Mouse (Mus musculus): ENCODE measurements around the gene E2f3. TPM values are rescaled to one million over a fixed set of nuclear protein-coding genes. Genes with fewer than 3 reads are reported as not detected.

Gene E2f3
- total RNA-seq, 4 experiments from 2014 or later, result 11.1 to 16.3 (median 12.9) TPM

DNA sequence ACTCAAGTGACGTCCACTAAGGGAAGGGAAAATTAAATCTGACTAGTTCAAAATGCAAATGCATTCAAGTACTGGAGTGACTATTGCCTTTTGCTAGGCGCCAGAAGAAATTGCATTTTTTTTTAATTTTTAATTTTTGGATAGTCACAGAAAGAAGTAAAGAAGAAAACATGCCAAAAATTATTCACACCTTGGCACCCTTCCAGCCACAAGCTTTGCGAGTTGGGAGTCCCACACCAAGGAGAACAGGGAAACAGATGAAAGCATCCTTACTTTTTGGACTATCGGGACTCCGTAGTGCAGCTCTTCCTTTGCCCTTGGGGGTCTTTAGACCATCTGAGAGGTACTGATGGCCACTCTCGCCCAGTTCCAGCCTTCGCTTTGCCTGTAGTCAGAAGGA is 66.0 kb downstream of the E2f3 start:
- no peak for DNase-seq (ENCODE audit: low spot score in 2 of 2)

DNA sequence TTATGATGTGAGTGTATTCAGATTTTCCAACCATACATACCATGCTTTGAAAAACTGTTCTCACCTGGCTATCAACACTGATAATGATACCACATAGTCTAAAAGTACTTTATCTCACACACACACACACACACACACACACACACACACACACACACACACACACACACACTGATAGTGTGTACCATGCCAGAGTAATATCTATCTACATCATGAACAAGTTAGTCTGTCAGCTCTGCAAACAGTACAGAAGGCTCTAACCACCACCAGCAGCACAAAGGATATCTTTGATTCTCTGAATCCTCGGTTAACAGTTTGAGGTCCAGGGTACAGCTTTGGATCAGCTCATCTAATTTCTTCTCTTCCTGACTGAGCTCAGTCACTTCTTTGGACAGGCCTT is 69.3 kb downstream of the E2f3 start:
- DNase-seq (ENCODE audit: low spot score in 2 of 2), result no peak

DNA sequence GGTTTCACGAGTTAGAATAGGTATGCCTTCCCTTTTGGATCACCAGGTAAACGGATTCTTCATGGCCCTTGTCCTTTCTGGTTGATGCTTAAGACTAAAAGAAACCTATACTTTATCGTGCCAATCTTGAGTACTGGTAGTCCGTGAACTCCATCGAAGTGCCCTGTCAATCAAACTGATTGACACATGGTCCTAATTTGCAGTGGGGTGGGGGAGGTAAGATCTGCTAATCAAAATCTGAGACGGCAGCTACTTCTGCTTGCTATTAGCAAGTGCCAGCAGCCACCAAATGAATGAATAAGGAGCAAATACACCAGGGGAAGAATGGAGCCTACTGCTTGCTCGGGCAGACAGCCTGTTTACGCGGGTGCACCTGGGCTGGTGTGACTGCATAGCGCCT is 72.3 kb downstream of the E2f3 start:
- no peak for DNase-seq (ENCODE audit: low spot score in 2 of 2)

DNA sequence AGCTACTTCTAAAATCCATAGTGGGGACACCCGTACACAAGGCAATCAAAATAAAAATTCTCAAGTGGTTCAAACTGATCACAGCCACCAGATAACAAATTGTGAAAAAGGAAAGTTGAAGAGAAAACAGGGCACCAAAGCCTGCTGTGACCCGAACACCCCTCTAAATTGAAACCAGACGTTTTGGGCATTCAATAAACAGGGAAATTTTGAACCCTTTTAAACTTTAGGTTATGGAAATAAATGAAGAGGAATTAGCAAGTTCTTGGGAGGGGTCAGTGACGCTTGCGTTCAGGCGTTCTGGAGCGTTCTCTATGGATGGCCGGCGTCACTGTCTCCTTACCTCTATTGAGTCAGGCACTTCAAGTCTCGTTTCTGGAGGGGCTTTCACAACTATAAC is 72.8 kb downstream of the E2f3 start:
- DNase-seq (ENCODE audit: low spot score in 2 of 2), result no peak

DNA sequence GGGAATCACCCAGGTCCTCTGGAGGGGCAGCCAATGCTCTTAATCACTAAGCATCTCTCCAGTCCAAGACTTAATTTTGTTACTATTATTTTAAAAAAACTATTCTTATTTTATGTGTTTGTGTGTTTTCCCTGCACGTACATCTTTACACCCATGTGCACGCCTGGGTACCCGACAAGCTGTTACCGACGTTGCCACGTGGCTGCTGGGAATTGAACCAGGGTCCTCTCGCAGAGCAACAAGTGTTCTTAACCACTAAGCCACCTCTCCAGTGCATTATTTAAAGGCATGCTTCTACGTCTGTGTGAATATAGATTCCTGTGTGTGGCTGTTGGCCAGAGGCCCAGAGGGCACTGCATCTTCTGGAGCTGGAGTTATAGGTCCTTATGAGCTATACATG is 73.6 kb downstream of the E2f3 start:
- no peak for DNase-seq (ENCODE audit: low spot score in 2 of 2)

DNA sequence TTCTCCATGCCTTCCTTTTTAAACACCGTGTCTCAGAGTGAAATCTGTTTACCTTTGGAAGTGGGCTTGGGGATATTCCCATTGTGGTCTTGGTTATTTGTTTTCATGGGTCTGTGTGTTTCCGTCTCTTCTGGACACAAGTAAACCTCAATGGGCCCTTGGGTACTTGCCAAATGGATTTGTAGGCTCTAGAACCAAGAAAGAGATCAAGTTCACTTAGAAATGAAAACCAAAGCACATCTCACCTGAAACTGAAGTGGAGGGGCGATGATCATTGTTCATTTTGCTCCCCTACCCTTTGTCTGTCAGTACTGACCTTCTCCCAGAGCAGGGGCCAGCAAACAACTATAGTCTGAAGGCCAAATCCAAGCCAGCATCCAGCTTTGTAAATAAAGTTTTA is 74.7 kb downstream of the E2f3 start:
- DNase-seq (ENCODE audit: low spot score in 2 of 2), result no peak

DNA sequence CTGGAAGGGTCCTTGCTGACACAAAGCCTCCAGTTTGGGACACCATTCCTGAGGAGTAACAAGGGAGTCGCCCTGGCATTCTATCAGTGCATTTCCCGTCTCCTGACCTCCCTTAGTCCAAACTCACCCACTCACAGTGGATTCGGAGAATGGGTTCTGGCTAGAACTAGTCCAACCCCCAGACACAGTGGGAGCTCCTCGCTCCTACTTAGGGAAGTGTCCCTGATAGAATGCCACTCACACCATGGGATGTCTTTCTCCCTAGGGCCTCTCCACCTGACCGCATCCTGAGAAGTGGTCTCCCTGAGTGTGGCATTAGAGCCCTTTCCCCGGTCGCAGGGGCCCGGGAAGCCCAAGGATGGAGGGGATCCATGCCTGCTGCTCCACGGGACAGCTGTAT is 77.4 kb downstream of the E2f3 start:
- no peak for DNase-seq (ENCODE audit: low spot score in 2 of 2)

DNA sequence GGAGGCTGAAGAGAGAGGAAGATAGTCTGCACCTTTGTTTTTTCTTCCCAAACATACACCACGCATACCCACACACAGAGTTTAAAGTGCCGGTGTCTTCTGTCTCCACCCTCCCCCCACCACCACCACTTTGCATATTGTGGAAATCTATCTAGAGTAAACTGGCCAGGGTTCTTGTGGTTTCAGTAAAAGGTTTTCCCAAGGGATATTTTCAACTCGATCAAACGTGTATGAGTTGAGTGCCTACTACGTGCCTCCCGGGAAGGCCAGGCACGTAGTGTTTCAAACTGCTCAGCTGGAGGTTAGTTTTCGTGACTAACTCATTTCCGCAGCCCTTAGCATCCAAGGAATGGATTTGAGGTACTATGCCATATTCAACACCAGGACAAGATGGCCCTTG is 77.9 kb downstream of the E2f3 start:
- DNase-seq (ENCODE audit: low spot score in 2 of 2), result no peak

DNA sequence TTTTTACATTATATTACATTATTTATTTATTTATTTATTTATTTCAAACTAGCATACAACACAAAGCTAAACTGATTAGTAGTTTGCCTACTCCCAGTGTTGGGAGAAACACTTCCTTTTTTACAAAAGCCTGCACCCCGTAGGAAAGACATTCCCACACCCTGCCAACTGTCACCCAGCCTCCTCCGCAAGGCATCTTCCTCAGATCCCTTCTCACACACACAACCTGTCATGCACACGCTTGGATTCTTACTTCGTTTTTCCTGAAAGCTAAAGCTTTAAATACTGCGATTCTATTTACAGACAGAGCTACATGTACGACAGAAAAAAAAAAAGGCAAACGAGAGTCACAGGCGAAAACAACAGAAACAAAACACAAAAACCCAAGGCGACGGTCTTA is 79.1 kb downstream of the E2f3 start:
- no peak for DNase-seq (ENCODE audit: low spot score in 2 of 2)

DNA sequence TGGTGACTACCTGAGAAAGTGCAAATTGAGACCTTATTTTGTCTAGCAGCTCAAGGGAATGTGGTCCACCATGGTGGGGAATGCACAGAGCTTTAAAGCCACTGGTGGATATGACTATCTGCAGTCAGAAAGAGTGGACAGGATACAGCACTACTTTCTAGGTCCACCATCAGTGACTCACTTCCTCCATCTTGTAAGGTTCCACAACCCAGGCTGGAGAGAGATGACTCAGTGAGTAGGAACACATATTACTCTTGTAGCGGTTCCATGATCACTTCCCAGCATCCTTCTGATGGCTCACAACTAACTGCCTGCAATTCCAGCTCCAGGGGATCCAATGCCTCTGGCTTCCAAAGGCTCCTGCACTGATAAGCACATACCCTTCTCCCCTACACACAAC is 82.5 kb downstream of the E2f3 start:
- no peak for DNase-seq (ENCODE audit: low spot score in 2 of 2)

DNA sequence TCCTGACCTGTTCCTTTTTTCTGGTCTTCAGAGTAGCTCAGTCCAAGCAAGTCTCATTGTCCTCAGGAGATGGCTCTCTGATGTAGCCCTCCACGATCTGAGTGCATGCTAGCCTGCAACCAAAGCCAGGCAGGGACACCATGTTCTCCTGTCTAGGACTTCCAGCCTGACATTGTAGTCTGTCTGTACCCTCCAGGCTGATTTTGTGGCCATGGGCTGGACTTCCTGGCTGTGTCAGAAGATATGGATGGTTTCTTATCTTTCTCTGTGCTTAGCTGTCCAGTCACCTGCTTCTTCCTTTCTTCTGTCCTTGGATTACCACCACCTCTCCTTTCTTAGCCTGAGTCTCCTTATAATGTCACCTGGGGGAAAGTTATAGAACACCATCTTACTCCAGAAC is 83.2 kb downstream of the E2f3 start:
- DNase-seq (ENCODE audit: low spot score in 2 of 2), result no peak

DNA sequence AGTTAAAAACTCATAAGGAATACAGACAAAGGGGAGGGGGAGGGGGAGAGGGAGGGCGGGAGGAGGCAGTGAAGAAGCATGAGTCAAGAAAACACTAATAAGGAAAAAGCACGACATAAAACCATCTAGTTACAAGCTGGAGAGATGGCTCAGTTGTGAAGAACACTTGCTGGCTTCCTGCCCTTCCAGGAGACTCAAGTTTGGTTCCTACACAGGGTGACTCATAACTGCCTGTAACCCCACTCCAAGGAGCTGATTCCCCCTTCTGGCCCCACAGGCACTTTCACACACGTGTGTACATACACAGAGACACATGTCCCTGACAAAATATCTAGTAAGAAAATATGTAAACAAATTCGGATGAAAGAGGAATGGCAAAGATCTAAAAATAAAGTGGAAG is 84.2 kb downstream of the E2f3 start:
- DNase-seq (ENCODE audit: low spot score in 2 of 2), result no peak

DNA sequence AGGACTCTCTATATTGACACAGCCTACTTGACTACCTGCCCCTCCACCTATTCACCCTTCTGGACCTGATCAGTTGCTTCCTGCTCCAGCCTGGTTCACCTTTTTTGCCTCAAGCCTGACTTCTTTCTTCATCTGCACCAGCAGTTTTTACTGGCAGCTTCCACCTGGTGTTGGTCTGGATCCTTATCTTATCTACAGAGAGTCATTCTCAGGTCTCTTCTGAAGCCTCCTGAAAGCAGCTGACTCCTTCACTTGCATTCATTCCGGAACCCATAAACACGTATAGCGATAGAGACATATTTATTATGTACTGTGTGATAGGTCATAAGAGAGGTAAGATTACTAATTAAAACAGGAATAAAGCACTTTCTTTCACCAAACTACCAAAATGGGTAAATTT is 119.1 kb downstream of the E2f3 start:
- no peak for DNase-seq (ENCODE audit: low spot score in 2 of 2)

DNA sequence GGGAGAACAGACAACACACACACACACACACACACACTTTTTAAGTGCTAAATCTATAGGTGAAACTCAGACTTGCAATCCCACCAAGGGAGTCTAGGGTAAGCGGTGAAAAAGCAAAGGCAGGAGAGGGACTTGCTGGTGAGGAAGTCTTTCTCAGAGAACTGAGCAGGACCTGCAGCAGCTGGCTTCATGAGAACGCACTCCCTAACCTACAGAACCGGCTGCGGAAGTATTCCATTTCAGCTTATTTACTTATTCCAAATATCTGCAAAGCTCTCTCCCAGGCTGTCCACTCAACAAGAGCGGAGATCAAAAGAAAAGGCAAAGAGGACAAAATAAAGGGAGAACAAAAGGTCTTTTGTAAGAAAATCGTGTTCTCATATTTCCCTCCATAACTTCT is 121.5 kb downstream of the E2f3 start:
- no peak for DNase-seq (ENCODE audit: low spot score in 2 of 2)

DNA sequence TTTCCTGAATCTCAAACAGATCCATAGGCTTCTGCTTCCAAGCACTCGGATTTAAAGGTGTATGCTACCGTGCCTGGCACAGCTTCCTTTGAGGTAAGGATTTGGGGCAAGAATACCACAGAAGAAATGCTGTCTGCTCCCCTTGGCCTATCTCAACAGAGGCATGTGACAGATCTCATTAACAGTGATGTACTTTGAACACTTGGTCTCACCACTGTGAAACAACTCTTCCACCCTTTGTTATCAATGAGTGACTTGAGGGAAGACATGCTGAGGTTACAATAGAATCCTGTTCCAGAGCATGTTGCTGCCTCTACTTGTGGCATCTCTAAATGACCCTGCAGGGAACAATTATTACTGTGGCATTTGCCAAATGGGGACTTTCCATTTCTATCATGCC is 125.8 kb downstream of the E2f3 start:
- no peak for DNase-seq (ENCODE audit: low spot score in 2 of 2)

DNA sequence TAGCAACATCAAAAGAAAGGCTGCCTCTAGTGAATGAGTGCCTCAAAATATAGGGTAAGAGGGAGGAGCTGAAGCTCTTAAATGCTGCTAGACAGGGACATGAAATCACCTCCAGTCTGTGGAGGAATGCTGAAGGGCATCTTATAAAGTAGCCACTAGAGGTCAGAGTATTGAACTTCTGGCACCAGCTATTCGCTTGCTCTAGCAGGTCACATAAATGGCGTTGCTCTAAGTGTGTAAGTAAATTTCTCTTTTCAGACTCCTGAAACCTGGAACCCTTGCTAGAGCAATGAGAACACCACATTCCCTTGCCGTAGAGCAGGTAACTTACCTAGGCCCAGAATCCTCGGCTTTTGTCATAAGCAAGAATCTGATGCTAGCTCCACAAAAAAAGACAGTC is 128.4 kb downstream of the E2f3 start:
- no peak for DNase-seq (ENCODE audit: low spot score in 2 of 2)

Other genes with a start within 250 kb of the E2f3 start
- gene Cdkal1, start 130.4 kb downstream of the E2f3 start, total RNA-seq (2022), result 10 to 100 TPM; 25.5 to 36.4 (median 32.8) TPM
- 1 to 10 TPM in 2 of 4 experiments, under 1 TPM in 2; 0.80 to 2.8 (median 1.1) TPM for gene Mboat1, start 150.4 kb upstream of the E2f3 start, total RNA-seq (2022)